Mouse (Mus musculus) Patski (cell line): ENCODE results near the gene Smg9. TPM values are rescaled to one million over a fixed set of nuclear protein-coding genes. Genes with fewer than 3 reads are reported as not detected.

Experiments
- ATAC-seq: fragments of 100-300 bp; one replicate; pipeline ENCODE4 v1.8.0; 2021
- CTCF ChIA-PET: fragments of 350-600 bp; sonication (Branson Sonifier 250); formaldehyde crosslinking; loops from one replicate; lab custom pipeline; 2022; ENCODE audit warnings: inconsistent platforms; lab: Charles Lee
- POLR2A ChIA-PET: fragments of 350-600 bp; sonication (Branson Sonifier 250); formaldehyde crosslinking; loops from one replicate; lab custom pipeline; 2022; ENCODE audit warnings: antibody characterized with exemption, inconsistent platforms; lab: Charles Lee
- DNase-seq: peaks from one replicate; pipeline ENCODE4 v3.0.0-alpha.2; 2011; ENCODE audit warnings: low read depth, low spot score
- H3K27me3 ChIP-seq: fragments of 371-371 bp; one replicate; pipeline ENCODE4 v1.5.1; 2021
- CTCF ChIP-seq: fragments of 100-300 bp; IDR thresholded peaks from one replicate; pipeline ENCODE4 v1.5.1; 2021
- in situ Hi-C: fragments of 300-500 bp; cut with MboI; formaldehyde crosslinking; loops from 3 replicates; pipeline ENCODE4 v1.11.1; 2018; ENCODE audit warnings: low pct_unique_long_range_greater_than_20kb, mixed read lengths
- polyA plus RNA-seq: library from polyadenylated mRNA; unstranded; gene quantifications from one replicate; pipeline ENCODE4 v1.2.3, GENCODE M21; 2021

Smg9 gene
- polyA plus RNA-seq, 1 experiment from 2014 or later: 26.6 TPM

DNA sequence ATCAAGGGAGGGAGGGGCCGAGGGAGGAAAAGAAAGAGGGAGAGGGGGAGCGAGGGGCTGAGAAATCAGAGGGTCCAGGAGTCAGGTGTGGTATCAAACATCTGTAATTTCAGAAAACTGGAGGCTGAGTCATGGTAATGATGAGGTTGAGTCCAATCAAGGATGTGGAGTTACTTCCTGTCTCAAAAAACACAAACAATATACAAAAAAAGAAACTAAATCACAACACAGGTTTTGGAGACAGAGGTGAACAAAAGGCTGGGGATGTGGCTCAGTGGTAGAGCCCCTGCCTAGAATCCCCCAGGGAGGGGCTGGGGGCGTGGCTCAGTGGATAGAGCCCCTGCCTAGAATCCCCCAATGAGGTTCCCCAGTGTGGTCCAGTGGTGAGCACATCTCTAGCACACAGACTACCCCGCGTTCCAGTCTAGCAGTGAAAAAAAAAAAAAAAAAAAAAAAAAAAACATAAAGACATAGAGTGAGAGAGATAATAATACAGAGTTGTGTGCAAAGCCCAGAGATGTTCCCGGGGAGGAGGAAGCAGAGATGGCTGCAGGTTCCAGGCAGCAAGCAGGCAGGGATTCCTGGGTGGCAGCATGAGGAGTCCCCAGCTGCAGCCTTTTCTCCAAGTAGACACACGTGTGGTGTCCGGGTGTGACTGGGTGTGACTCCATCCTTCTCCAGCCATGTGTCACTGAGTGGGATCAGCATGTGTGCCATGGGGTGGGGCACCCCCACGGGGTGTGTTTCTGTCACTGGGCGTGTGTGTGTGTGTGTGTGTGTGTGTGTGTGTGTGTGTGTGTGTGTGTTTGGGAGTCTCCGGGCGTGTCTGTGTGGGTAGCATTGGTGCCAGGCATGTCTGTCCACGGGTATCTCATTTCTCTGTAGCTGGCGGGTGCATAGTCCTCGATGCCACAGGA lies 32.4 kb upstream of the Smg9 start:
- POLR2A ChIA-PET: no interaction called here
- H3K27me3 ChIP-seq: no peaks in the 10 kb centered on the region
- CTCF ChIA-PET: interaction anchor here (1.0 to 3.5 kb wide), 2 partner anchors 17 to 106 kb away, joined by 3 to 26 read pairs; no protein-coding TSS in a partner anchor
- ATAC-seq: no peak
- in situ Hi-C loops: loop anchor here (5.0 kb wide), 1 partner anchor 40 kb away; no protein-coding TSS in a partner anchor
- DNase-seq: no peak
- no peak for TF ChIP-seq CTCF

DNA sequence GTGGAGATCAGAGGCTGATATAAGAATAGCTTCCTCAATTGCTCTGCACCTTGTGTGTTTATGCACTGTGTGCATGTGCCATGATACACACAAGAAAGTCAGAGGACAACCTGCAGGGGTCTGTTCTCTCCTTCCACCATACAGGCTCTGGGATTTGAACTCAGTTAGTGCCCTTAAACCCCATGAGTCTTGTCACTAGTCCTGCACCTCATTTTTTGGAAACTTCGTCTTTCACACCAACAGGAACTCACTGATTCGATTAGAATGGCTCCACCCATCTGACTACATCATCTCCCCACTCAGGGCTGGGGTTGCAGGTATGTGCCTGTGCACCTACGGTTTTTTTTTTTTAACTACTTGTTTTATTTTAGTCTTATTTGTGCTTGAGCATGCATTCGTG lies 31.2 kb upstream of the Smg9 start:
- no peak for TF ChIP-seq CTCF
- ChIA-PET CTCF (no interaction called here), POLR2A (no interaction called here)
- ATAC-seq (no peak), DNase-seq (no peak)
- in situ Hi-C loops: loop anchor here (5.0 kb wide), 1 partner anchor 39 kb away; no protein-coding TSS in a partner anchor
- H3K27me3 ChIP-seq: no peaks in the 10 kb centered on the region

DNA sequence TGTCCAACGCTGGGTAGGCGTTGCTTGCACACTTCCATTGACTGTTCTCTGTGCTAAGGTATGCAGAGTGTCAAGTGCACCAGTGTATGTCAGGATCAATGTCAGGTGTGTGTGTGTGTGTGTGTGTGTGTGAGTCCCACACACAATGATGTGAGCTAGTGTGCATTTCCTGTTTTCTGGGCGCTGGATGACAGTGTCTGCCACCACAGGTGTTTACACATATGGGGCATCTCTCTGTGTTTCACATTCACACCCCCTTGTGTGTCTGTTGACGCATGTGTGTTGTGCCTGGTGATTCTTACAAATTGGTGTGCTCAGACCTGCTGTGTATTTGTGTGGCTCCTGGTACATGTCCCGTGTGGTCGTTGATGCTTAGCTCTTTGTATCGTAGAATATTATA lies 30.5 kb upstream of the Smg9 start:
- ChIA-PET POLR2A (no interaction called here), CTCF (no interaction called here)
- DNase-seq (no peak), ATAC-seq (no peak)
- no peak for TF ChIP-seq CTCF
- no peaks in the 10 kb centered on the region for H3K27me3 ChIP-seq
- in situ Hi-C loops: loop anchor here (5.0 kb wide), 1 partner anchor 38 kb away; no protein-coding TSS in a partner anchor

DNA sequence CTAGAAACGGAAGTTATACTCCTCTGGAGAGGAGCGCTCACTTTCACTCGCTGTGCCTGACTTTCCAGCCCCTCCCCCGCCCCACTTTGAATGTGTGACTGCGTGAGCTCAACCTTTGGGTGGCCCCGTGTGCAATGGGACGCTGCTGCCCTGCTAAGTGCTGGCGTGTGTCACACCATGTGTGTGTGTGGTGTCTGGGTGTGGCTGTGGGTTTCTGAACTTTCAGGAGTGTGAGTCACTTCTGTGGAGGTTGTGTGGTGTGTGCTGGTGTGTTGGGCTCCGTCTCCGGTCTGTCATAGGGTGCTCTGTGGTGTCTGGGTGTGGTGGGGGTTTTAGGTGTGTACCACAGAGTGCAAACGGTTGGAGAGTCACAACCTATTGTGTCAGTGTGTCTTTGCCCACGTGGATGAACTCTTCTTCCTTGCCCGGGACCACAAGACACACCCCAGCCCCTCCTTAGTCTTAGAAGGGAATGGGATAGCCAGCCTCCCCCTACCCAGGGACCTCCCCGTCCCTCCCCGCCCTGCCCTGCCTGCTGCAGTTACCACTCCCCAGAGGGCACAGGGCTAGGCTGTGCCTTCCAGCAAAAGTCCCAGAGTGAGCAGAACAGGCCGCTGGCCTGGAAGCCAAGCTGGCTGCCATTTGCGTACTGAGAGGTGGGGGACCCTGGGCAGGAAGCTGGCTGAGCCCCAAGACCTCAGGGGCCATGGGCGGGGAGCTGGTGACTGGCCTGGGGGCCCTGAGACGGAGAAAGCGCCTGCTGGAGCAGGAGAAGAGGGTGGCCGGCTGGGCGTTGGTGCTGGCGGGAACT lies 29.5 kb upstream of the Smg9 start, which contains the start of gene Kcnn4:
Kcnn4 (plus strand) TSS at position 533 of the 811 bp plus-strand sequence.
- no peak for TF ChIP-seq CTCF
- ChIA-PET CTCF (interaction anchor here (1.0 kb wide), 1 partner anchor 37 kb away, joined by 4 read pairs; no protein-coding TSS in a partner anchor), POLR2A (no interaction called here)
- ATAC-seq (no peak), DNase-seq (no peak)
- H3K27me3 ChIP-seq: no peaks in the 10 kb centered on the region
- in situ Hi-C loops: loop anchor here (5.0 kb wide), 1 partner anchor 37 kb away; no protein-coding TSS in a partner anchor

DNA sequence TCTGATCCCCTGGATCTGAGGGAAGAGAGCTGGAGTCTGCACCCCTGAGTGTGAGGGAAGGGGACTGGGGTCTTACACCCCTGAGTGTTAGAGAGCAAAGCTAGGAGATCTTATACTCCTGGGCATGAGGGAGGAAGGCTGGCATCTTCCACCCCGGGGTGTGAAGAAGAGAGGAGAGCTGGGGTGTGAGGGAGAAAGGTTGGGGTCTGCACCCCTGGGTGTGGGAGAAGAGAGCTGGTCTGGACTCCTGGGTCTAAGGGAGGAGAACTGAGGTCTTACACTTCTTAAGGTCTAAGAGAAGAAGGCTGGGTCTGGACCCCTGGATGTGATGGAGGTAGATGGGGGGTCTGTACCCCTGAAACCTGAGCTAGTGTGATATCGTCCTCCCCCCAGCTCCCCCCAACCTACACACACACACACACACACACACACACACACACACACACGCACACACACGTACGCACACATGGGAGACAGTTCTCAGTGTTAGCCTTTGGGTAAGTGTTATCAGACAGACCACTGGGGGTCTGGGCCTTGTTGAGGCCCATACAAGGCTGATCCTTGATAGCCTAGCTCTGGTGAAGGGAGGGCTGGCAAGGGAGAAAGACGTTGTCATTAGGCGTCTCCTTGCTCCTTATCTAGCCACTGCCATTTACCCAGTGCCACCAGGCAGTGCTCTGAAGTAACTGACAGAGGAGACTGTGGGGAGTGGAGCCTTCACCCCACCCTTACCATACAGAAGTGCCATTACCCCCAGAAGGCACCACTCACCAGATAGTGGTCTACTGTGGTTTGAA lies 28.2 kb upstream of the Smg9 start:
- no peaks in the 10 kb centered on the region for H3K27me3 ChIP-seq
- ATAC-seq: no peak
- CTCF ChIA-PET: interaction anchor here (1.0 to 1.3 kb wide), 2 partner anchors 13 to 36 kb away, joined by 4 to 5 read pairs; no protein-coding TSS in a partner anchor
- in situ Hi-C loops: no loop called here
- DNase-seq: no peak
- no peak for TF ChIP-seq CTCF
- POLR2A ChIA-PET: no interaction called here

DNA sequence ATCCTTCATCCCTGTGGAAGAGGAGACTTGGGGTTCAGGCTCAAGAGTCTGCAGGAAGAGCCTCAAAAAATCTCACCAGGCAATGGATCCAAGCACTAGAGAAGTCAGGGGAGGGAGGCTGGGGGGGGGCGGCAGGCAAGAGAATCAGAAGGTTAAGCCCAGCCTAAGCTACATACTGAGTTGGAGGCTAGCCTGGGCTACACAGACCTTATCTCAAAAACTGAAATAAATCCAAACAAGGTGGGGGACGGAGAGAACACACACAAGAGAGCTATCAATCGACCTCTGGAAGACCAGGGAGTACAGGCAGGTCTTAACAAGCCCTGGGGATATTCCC lies 27.6 kb upstream of the Smg9 start:
- H3K27me3 ChIP-seq: no peaks in the 10 kb centered on the region
- in situ Hi-C loops: no loop called here
- POLR2A ChIA-PET: no interaction called here
- no peak for TF ChIP-seq CTCF
- ATAC-seq: no peak
- DNase-seq: no peak
- CTCF ChIA-PET: interaction anchor here (1.3 kb wide), 1 partner anchor 12 kb away, joined by 5 read pairs; no protein-coding TSS in a partner anchor

DNA sequence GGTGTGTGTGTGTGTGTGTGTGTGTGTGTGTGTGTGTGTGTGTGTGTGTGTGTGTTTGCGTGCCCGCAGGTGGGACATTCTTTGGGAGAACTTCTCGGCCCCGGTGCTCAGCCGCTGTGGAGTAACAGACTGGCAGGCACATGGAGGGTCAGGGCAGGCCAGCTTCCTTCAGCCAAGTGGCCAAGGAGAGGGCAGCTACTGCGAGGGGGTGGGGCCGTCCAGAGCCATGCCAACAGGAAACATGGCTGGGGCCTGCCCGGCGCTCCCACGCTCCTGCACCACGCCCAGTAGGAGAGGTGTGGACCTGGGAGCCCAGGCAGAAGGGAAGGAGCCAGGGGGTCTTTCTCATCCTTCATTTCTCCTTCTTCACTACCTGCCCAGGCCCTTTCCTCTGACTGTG lies 27.1 kb upstream of the Smg9 start:
- CTCF ChIA-PET: no interaction called here
- no peak for DNase-seq
- ATAC-seq: no peak
- no peak for TF ChIP-seq CTCF
- POLR2A ChIA-PET: no interaction called here
- in situ Hi-C loops: no loop called here
- no peaks in the 10 kb centered on the region for H3K27me3 ChIP-seq

DNA sequence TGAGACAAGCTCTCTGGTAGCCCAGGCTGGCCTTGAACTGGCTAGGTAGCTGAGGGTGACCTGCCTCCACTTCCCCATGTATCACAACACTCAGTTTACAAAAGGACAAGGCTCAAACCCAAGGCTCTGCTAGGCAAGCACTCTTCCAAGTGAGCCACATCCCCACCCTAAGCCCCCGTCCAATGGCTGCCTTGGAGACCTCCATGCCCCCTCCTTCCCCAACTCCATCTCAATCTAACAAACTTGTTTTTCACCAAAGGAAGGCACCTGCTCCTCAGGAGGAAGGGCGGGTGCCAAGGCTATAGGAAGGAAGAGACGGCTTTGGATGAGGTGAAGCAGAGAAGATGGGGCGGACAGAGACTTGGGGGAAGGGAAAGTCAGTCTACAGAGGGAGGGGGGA lies 26.6 kb upstream of the Smg9 start:
- ChIA-PET POLR2A (no interaction called here), CTCF (no interaction called here)
- no peak for TF ChIP-seq CTCF
- DNase-seq (no peak), ATAC-seq (no peak)
- no peaks in the 10 kb centered on the region for H3K27me3 ChIP-seq
- in situ Hi-C loops: no loop called here

DNA sequence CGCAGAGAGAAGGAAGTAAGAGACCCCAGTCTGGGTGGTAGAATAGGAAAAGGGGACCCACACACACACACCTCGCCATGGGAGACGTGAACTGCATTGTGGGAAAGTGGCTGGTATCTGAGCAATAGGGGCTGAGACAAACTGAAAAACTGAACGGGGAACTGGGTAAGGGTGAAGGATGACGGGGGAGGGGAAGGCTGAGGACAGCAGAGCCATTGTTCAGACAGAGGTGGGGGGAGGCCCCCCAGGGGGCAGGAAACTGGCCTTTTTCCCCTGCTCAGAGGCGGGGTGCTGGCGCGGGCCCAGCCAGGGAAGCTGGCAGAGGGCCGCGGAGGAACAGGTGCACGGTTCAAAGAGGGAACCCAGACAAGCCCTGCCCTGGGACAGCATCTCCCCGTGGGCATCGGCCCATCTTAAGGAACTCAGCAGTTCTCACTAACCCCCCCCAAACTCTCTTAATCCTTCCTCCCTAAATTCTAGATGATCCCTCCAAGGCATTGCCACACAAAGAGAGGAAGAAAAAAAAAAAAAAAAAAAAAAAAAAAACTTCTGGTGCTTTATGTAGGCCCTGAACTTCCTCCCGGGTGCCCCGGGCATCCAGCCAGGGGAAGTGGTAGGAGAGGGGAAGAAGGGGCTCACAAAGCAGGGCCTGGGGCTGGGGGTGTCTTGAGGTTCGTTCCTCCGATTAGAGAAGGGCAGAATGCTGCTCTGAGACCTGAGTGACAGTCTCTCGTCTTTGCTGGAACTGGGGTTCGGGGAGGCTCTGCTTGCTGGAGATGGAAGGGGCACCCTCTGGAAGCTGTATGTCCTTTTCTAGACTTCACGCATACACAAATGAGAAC lies 25.7 kb upstream of the Smg9 start:
- H3K27me3 ChIP-seq: no peaks in the 10 kb centered on the region
- ATAC-seq (no peak), DNase-seq (no peak)
- in situ Hi-C loops: no loop called here
- TF ChIP-seq CTCF: no peak
- ChIA-PET POLR2A (interaction anchor here (0.5 to 0.6 kb wide), 2 partner anchors 190 to 879 kb away, joined by 4 read pairs; no protein-coding TSS in a partner anchor), CTCF (interaction anchor here (0.8 kb wide), 1 partner anchor 12 kb away, joined by 3 read pairs; no protein-coding TSS in a partner anchor)
